40 mouse cellular contexts compared by ENCODE assay signal in genomic region chr3:102970508-102970907, GRCm38 (mm10). TPM values are rescaled to one million over a fixed set of nuclear protein-coding genes. Genes with fewer than 3 reads are reported as not detected.
DNase-seq lines count a peak whose midpoint lies in the region; ATAC-seq and TF ChIP-seq lines count a peak whose summit lies in the region.
"Had no signal": no experiment of that assay in that cellular context is flagged by ENCODE, and none has a peak within 500 bp of the region (broad histone marks: within the 10 kb centered on the region; RNA-seq: fewer than 3 reads in every experiment).

No protein-coding gene starts in this region.

- 93% methylated on average over 3 of the region's 3 CpGs for WGBS in hindbrain, embryonic 10.5 days
- 91% methylated on average over 3 of the region's 3 CpGs for WGBS in hindbrain, embryonic 14.5 days

- H3K9ac ChIP-seq in hindbrain, embryonic 14.5 days = no peak overlapping the region
- H3K9ac ChIP-seq: embryonic facial prominence, embryonic 12.5 days; heart, embryonic 15.5 days; hindbrain, embryonic 12.5 days; limb, embryonic 15.5 days; liver, embryonic 13.5 days; lung, embryonic 14.5 days; midbrain, embryonic 15.5 days; neural tube, embryonic 12.5 days had no signal

- peaks cover 23% of the 10 kb centered on the region for H3K4me1 ChIP-seq in hindbrain, embryonic 10.5 days (replicated peaks)
- no peaks in the 10 kb centered on the region for H3K4me1 ChIP-seq in hindbrain, embryonic 14.5 days (replicated peaks; ENCODE audit: control insufficient read depth, insufficient read depth, low read length)
- H3K4me1 ChIP-seq in embryonic fibroblast, embryonic 13.5 days (ENCODE audit: control insufficient read depth, insufficient read depth, low read length) = peaks cover 6% of the 10 kb centered on the region
- H3K4me1 ChIP-seq: embryonic facial prominence, embryonic 12.5 days; heart, embryonic 15.5 days; limb, embryonic 10.5 days; limb, embryonic 15.5 days; liver, embryonic 13.5 days; megakaryocyte, embryonic 14.5 days; midbrain, embryonic 15.5 days had no signal

- H3K27ac ChIP-seq in hindbrain, embryonic 10.5 days = peak overlapping the region; percentile 73
- no peak overlapping the region for H3K27ac ChIP-seq in hindbrain, embryonic 14.5 days
- H3K27ac ChIP-seq in embryonic fibroblast, embryonic 13.5 days (ENCODE audit: insufficient read depth, low read length) = peak overlapping the region; percentile 80
- H3K27ac ChIP-seq: embryonic facial prominence, embryonic 12.5 days; heart, embryonic 10.5 days; heart, embryonic 15.5 days; hindbrain, embryonic 12.5 days; kidney, postnatal 0 days; limb, embryonic 10.5 days; limb, embryonic 15.5 days; liver, embryonic 13.5 days; midbrain, embryonic 15.5 days; neural tube, embryonic 12.5 days had no signal

- no peak overlapping the region for H3K4me2 ChIP-seq in hindbrain, embryonic 14.5 days (replicated peaks)
- H3K4me2 ChIP-seq: embryonic facial prominence, embryonic 12.5 days; heart, embryonic 15.5 days; limb, embryonic 15.5 days; liver, embryonic 13.5 days; lung, embryonic 14.5 days had no signal

- TF ChIP-seq CTCF in embryonic fibroblast, embryonic 13.5 days (IDR thresholded peaks at IDR 0.05; ENCODE audit: borderline replicate concordance, insufficient read depth, low read length) = no peak

- DNase-seq in hindbrain, embryonic 10.5 days (ENCODE audit: low spot score) = no peak
- no peak for DNase-seq in hindbrain, embryonic 14.5 days (ENCODE audit: low spot score)
- DNase-seq in lung, postnatal 25 days (ENCODE audit: low spot score) = peak; percentile 18
- DNase-seq in lung, postnatal 4 days = no peak
- DNase-seq in Muller cell, postnatal 12 days (ENCODE audit: inconsistent ontology term) = peak; percentile 76
- DNase-seq in gastrocnemius, adult 8-10 months (ENCODE audit: low spot score in 2 of 2) = no peak
- DNase-seq: adrenal gland, postnatal 10 days; cerebellum, adult 11 months; cerebellum, adult 9-10 months; cerebellum, postnatal 36 days; gastrocnemius, postnatal 14 days; kidney, adult 8-10 months; kidney, postnatal 4 days; liver, embryonic 13.5 days; lung, embryonic 14.5 days; right cerebral cortex, adult 18-20 months; right cerebral cortex, postnatal 4 days; thymus, postnatal 4 days had no signal

- no peaks in the 10 kb centered on the region for H3K9me3 ChIP-seq in hindbrain, embryonic 10.5 days
- H3K9me3 ChIP-seq in hindbrain, embryonic 14.5 days (ENCODE audit: control insufficient read depth, low read length) = peaks cover 2% of the 10 kb centered on the region; the same call in 1 of the 2 replicates
- H3K9me3 ChIP-seq: embryonic facial prominence, embryonic 12.5 days; heart, embryonic 10.5 days; heart, embryonic 15.5 days; hindbrain, embryonic 12.5 days; limb, embryonic 10.5 days; limb, embryonic 15.5 days; liver, embryonic 13.5 days; megakaryocyte, embryonic 14.5 days; midbrain, embryonic 15.5 days; neural tube, embryonic 12.5 days had no signal

- no peak for TF ChIP-seq POLR2A in embryonic fibroblast, embryonic 13.5 days (IDR thresholded peaks at IDR 0.05; ENCODE audit: low read depth, low read length)

- no peaks in the 10 kb centered on the region for H3K36me3 ChIP-seq in hindbrain, embryonic 10.5 days
- no peaks in the 10 kb centered on the region for H3K36me3 ChIP-seq in hindbrain, embryonic 14.5 days (replicated peaks; ENCODE audit: control insufficient read depth, insufficient read depth)
- H3K36me3 ChIP-seq: embryonic facial prominence, embryonic 12.5 days; heart, embryonic 10.5 days; heart, embryonic 15.5 days; hindbrain, embryonic 12.5 days; limb, embryonic 10.5 days; limb, embryonic 15.5 days; liver, embryonic 13.5 days; midbrain, embryonic 15.5 days; neural tube, embryonic 12.5 days had no signal

- peaks cover 5% of the 10 kb centered on the region; the same call in 1 of the 2 replicates for H3K27me3 ChIP-seq in hindbrain, embryonic 10.5 days (ENCODE audit: insufficient read depth, poor library complexity, severe bottlenecking)
- H3K27me3 ChIP-seq in hindbrain, embryonic 14.5 days (ENCODE audit: control insufficient read depth, insufficient read depth, low read length) = no peaks in the 10 kb centered on the region
- H3K27me3 ChIP-seq: CH12.LX; embryonic facial prominence, embryonic 12.5 days; heart, embryonic 15.5 days; hindbrain, embryonic 12.5 days; limb, embryonic 15.5 days; liver, embryonic 13.5 days; midbrain, embryonic 15.5 days; neural tube, embryonic 12.5 days had no signal

- no peak for ATAC-seq in hindbrain, embryonic 14.5 days (ENCODE audit: low FRiP score)
- ATAC-seq: forebrain, embryonic 16.5 days; midbrain, embryonic 15.5 days; Patski had no signal

- H3K4me3 ChIP-seq in hindbrain, embryonic 10.5 days = no peak overlapping the region
- no peak overlapping the region for H3K4me3 ChIP-seq in hindbrain, embryonic 14.5 days (replicated peaks; ENCODE audit: low read length)
- no peak overlapping the region for H3K4me3 ChIP-seq in embryonic fibroblast, embryonic 13.5 days (ENCODE audit: insufficient read depth, low read length)
- H3K4me3 ChIP-seq: embryonic facial prominence, embryonic 12.5 days; erythroblast, embryonic 14.5 days; heart, embryonic 10.5 days; heart, embryonic 15.5 days; hindbrain, embryonic 12.5 days; limb, embryonic 10.5 days; limb, embryonic 15.5 days; liver, embryonic 13.5 days; megakaryocyte, embryonic 14.5 days; midbrain, embryonic 15.5 days; neural tube, embryonic 12.5 days had no signal

RNA-seq across cellular contexts. Expression of gene Nr1h5, which starts 6.6 kb away (rescaled TPM):
- polyA plus RNA-seq in hindbrain, embryonic 10.5 days (2016; fragmentation: Nextera tagmentation; extraction: Ambion mirVana) = not detected in 2 replicates
- polyA plus RNA-seq in hindbrain, embryonic 14.5 days (2014; fragmentation: Nextera tagmentation; extraction: Ambion mirVana) = 0.07 and 0.09 TPM in 2 replicates
- polyA plus RNA-seq in embryonic fibroblast, embryonic 13.5 days (2011; ENCODE audit: insufficient read length, low read depth, missing spikeins) = not detected in 2 replicates
- not detected for total RNA-seq in gastrocnemius, adult 8-10 months (2022)
- total RNA-seq: CH12.LX; ES-E14; gastrocnemius, postnatal 14 days; granulocyte monocyte progenitor cell, adult 5-6 weeks; heart, postnatal 25 days; left cerebral cortex, postnatal 10 days had no signal
- polyA plus RNA-seq: erythroblast, embryonic 14.5 days; forebrain, embryonic 16.5 days; hindbrain, embryonic 12.5 days; kidney, postnatal 0 days; limb, embryonic 10.5 days; limb, embryonic 15.5 days; lung, embryonic 14.5 days; spleen, adult 2 months; thymus, postnatal 0 days had no signal

RNA-seq across cellular contexts. Expression of gene Sike1, which starts 25.0 kb away (rescaled TPM):
- polyA plus RNA-seq in hindbrain, embryonic 10.5 days (2016; fragmentation: Nextera tagmentation; extraction: Ambion mirVana) = 72.2 and 77.5 TPM in 2 replicates
- polyA plus RNA-seq in hindbrain, embryonic 14.5 days (2014; fragmentation: Nextera tagmentation; extraction: Ambion mirVana) = 67.0 TPM in 2 replicates
- 65.7 and 76.1 TPM in 2 replicates for polyA plus RNA-seq in embryonic fibroblast, embryonic 13.5 days (2011; ENCODE audit: insufficient read length, low read depth, missing spikeins)
- 10 to 100 TPM; 27.7 to 31.4 (median 29.6) TPM for total RNA-seq in gastrocnemius, adult 8-10 months (2022)

RNA-seq across cellular contexts. Expression of gene Sycp1, which starts 34.6 kb away (rescaled TPM):
- not detected in 2 replicates for polyA plus RNA-seq in hindbrain, embryonic 10.5 days (2016; fragmentation: Nextera tagmentation; extraction: Ambion mirVana)
- polyA plus RNA-seq in hindbrain, embryonic 14.5 days (2014; fragmentation: Nextera tagmentation; extraction: Ambion mirVana) = not detected in 2 replicates
- not detected in 2 replicates for polyA plus RNA-seq in embryonic fibroblast, embryonic 13.5 days (2011; ENCODE audit: insufficient read length, low read depth, missing spikeins)
- total RNA-seq in gastrocnemius, adult 8-10 months (2022) = not detected
- total RNA-seq: adrenal gland, postnatal 10 days; CH12.LX; gastrocnemius, postnatal 14 days; granulocyte monocyte progenitor cell, adult 5-6 weeks; heart, postnatal 25 days; left cerebral cortex, postnatal 10 days had no signal
- polyA plus RNA-seq: embryonic facial prominence, embryonic 12.5 days; erythroblast, embryonic 14.5 days; forebrain, embryonic 16.5 days; heart, embryonic 10.5 days; heart, embryonic 15.5 days; hindbrain, embryonic 12.5 days; intestine, embryonic 16.5 days; kidney, postnatal 0 days; limb, embryonic 10.5 days; limb, embryonic 15.5 days; lung, embryonic 14.5 days; midbrain, embryonic 15.5 days; neural tube, embryonic 12.5 days; Patski; spleen, adult 2 months; thymus, postnatal 0 days had no signal

RNA-seq across cellular contexts. Expression of gene Csde1, which starts 49.7 kb away (rescaled TPM):
- 362 and 433 TPM in 2 replicates for polyA plus RNA-seq in hindbrain, embryonic 10.5 days (2016; fragmentation: Nextera tagmentation; extraction: Ambion mirVana)
- polyA plus RNA-seq in hindbrain, embryonic 14.5 days (2014; fragmentation: Nextera tagmentation; extraction: Ambion mirVana) = 416 and 429 TPM in 2 replicates
- 496 and 517 TPM in 2 replicates for polyA plus RNA-seq in embryonic fibroblast, embryonic 13.5 days (2011; ENCODE audit: insufficient read length, low read depth, missing spikeins)
- total RNA-seq in gastrocnemius, adult 8-10 months (2022) = 1,000 to 10,000 TPM; 1,070 to 1,406 (median 1,168) TPM

Comparison
In these comparisons a context has a peak if more than half of its experiments do, and no peak if none do; other contexts are left out.
1. DNase-seq: peak in lung, postnatal 25 days (single experiment) and Muller cell, postnatal 12 days (single experiment); none in hindbrain, embryonic 10.5 days (single experiment), hindbrain, embryonic 14.5 days (single experiment), lung, postnatal 4 days (0 of 2) and gastrocnemius, adult 8-10 months (0 of 2).